Mouse (Mus musculus) kidney, embryonic 14.5 days (tissue): Measurements from ENCODE around the gene Josd1. TPM values are rescaled to one million over a fixed set of nuclear protein-coding genes. Genes with fewer than 3 reads are reported as not detected.

Experiments used
- ATAC-seq: fragments of 200-750 bp; cut with Nextera tagmentation; 2 replicates; pipeline ENCODE4 v1.8.0; 2017; ENCODE audit warnings: moderate number of reproducible peaks, mild to moderate bottlenecking, moderate TSS enrichment, moderate library complexity; ENCODE audit not compliant: low FRiP score, low TSS enrichment
- H3K27ac ChIP-seq: fragments of 300-500 bp; sonication (generic); 2 replicates; pipeline ENCODE4 v1.5.1; 2014; ENCODE audit warnings: low read depth, mild to moderate bottlenecking, low read length, moderate library complexity, mixed read lengths
- H3K27me3 ChIP-seq: fragments of 300-500 bp; sonication (generic); 2 replicates; pipeline ENCODE4 v1.6.1; 2014; ENCODE audit warnings: mild to moderate bottlenecking, low read length; ENCODE audit not compliant: control insufficient read depth, insufficient read depth
- H3K36me3 ChIP-seq: fragments of 300-500 bp; sonication (generic); 2 replicates; pipeline ENCODE4 v1.6.1; 2014; ENCODE audit warnings: low read length, mixed read lengths; ENCODE audit not compliant: control insufficient read depth, insufficient read depth
- H3K4me1 ChIP-seq: fragments of 300-500 bp; sonication (generic); 2 replicates; pipeline ENCODE4 v1.6.1; 2014; ENCODE audit warnings: low read length, mixed read lengths; ENCODE audit not compliant: control insufficient read depth, insufficient read depth
- H3K4me2 ChIP-seq: fragments of 300-500 bp; sonication (generic); replicated peaks from 2 replicates; pipeline ENCODE4 v1.6.1; 2014; ENCODE audit warnings: low read depth, mild to moderate bottlenecking, low read length
- H3K4me3 ChIP-seq: fragments of 300-500 bp; sonication (generic); 2 replicates; pipeline ENCODE4 v1.5.1; 2014; ENCODE audit warnings: mild to moderate bottlenecking, low read length
- H3K9ac ChIP-seq: fragments of 300-500 bp; sonication (generic); 2 replicates; pipeline ENCODE4 v1.6.1; 2014; ENCODE audit warnings: low read depth, mild to moderate bottlenecking, low read length, moderate library complexity
- H3K9me3 ChIP-seq: fragments of 300-500 bp; sonication (generic); 2 replicates; pipeline ENCODE4 v1.6.1; 2016; ENCODE audit warnings: low read length; ENCODE audit not compliant: control insufficient read depth
- WGBS: fragments of 180-500 bp; shearing (Covaris S2); extraction: QIAGEN DNeasy Blood & Tissue Kit; methylation state at CpG from one replicate; pipeline ENCODE4 v1.1.7; 2014; 5-methylcytosine and 5-hydroxymethylcytosine counted together
- polyA plus RNA-seq: library from polyadenylated mRNA; unstranded; fragments of >200 nt; fragmentation: Nextera tagmentation; extraction: Ambion mirVana; gene quantifications from 2 replicates; pipeline ENCODE4 v1.2.1, GENCODE M21; 2014

Josd1 gene
- polyA plus RNA-seq, 1 experiment from 2014 or later = 13.0 TPM

GRCm38 (mm10) chr15:79696508-79696907 is 8.8 kb upstream of the Josd1 start:
- H3K27ac ChIP-seq = no peak overlapping the region
- H3K27me3 ChIP-seq = no peaks in the 10 kb centered on the region
- no peak for ATAC-seq
- H3K36me3 ChIP-seq = peaks cover 6% of the 10 kb centered on the region; the same call in 1 of the 2 replicates
- peaks cover 22% of the 10 kb centered on the region for H3K4me1 ChIP-seq
- no peak overlapping the region for H3K4me2 ChIP-seq
- no peaks in the 10 kb centered on the region for H3K9me3 ChIP-seq
- no peak overlapping the region for H3K4me3 ChIP-seq
- H3K9ac ChIP-seq = no peak overlapping the region
- WGBS = 79% methylated on average over 2 of the region's 2 CpGs

GRCm38 (mm10) chr15:79695516-79695915 is 7.8 kb upstream of the Josd1 start:
- Histone ChIP-seq H3K4me3 (no peak overlapping the region), H3K36me3 (peaks cover 6% of the 10 kb centered on the region; the same call in 1 of the 2 replicates), H3K27ac (no peak overlapping the region), H3K9me3 (no peaks in the 10 kb centered on the region), H3K4me1 (peaks cover 23% of the 10 kb centered on the region), H3K4me2 (no peak overlapping the region), H3K27me3 (no peaks in the 10 kb centered on the region), H3K9ac (no peak overlapping the region)
- no peak for ATAC-seq
- WGBS = 58% methylated on average over 3 of the region's 3 CpGs

GRCm38 (mm10) chr15:79694512-79694911 is 6.8 kb upstream of the Josd1 start:
- no peak overlapping the region for H3K27ac ChIP-seq
- H3K4me2 ChIP-seq = no peak overlapping the region
- no peak for ATAC-seq
- no peaks in the 10 kb centered on the region for H3K9me3 ChIP-seq
- H3K4me3 ChIP-seq = no peak overlapping the region
- 95% methylated on average over 4 of the region's 4 CpGs for WGBS
- peaks cover 28% of the 10 kb centered on the region for H3K4me1 ChIP-seq
- H3K27me3 ChIP-seq = no peaks in the 10 kb centered on the region
- H3K36me3 ChIP-seq = peaks cover 6% of the 10 kb centered on the region; the same call in 1 of the 2 replicates
- H3K9ac ChIP-seq = no peak overlapping the region

GRCm38 (mm10) chr15:79693740-79694139 is 6.0 kb upstream of the Josd1 start:
- H3K9ac ChIP-seq = no peak overlapping the region
- no peaks in the 10 kb centered on the region for H3K27me3 ChIP-seq
- WGBS = 63% methylated on average over 11 of the region's 11 CpGs
- no peak overlapping the region for H3K27ac ChIP-seq
- ATAC-seq = no peak
- peaks cover 33% of the 10 kb centered on the region for H3K4me1 ChIP-seq
- no peak overlapping the region for H3K4me3 ChIP-seq
- H3K4me2 ChIP-seq = no peak overlapping the region; the same call in 1 of the 2 replicates
- H3K9me3 ChIP-seq = no peaks in the 10 kb centered on the region
- H3K36me3 ChIP-seq = peaks cover 6% of the 10 kb centered on the region; the same call in 1 of the 2 replicates

GRCm38 (mm10) chr15:79692334-79692733 is 4.6 kb upstream of the Josd1 start:
- H3K4me2 ChIP-seq = no peak overlapping the region

GRCm38 (mm10) chr15:79691023-79691508 is 3.3 kb upstream of the Josd1 start:
- Histone ChIP-seq H3K9ac (peak overlapping the region; percentile 89), H3K4me1 (peaks cover 24% of the 10 kb centered on the region), H3K27me3 (no peaks in the 10 kb centered on the region), H3K4me3 (peak overlapping the region; percentile 78), H3K27ac (peak overlapping the region; percentile 44; the same call in 1 of the 2 replicates), H3K4me2 (peak overlapping the region; percentile 99), H3K9me3 (no peaks in the 10 kb centered on the region), H3K36me3 (peaks cover under 1% of the 10 kb centered on the region; the same call in 1 of the 2 replicates)
- ATAC-seq = peak; percentile 12; the same call in 1 of the 2 replicates
- under 1% methylated on average over 39 of the region's 53 CpGs for WGBS

More at GRCm38 (mm10) chr15:79692334-79692733, 4.6 kb upstream of the Josd1 start:
- no peaks in the 10 kb centered on the region for H3K27me3 ChIP-seq
- H3K4me3 ChIP-seq = no peak overlapping the region; the same call in 1 of the 2 replicates
- peaks cover 27% of the 10 kb centered on the region for H3K4me1 ChIP-seq
- H3K27ac ChIP-seq = no peak overlapping the region
- H3K36me3 ChIP-seq = peaks cover 6% of the 10 kb centered on the region; the same call in 1 of the 2 replicates
- WGBS = 54% methylated on average over 5 of the region's 5 CpGs
- peak overlapping the region; percentile 89; the same call in 1 of the 2 replicates for H3K9ac ChIP-seq
- no peaks in the 10 kb centered on the region for H3K9me3 ChIP-seq
- no peak for ATAC-seq

- H3K27ac ChIP-seq = peak within 1 kb of the TSS; percentile 44; the same call in 1 of the 2 replicates
- no peaks in the 10 kb centered on the region for H3K9me3 ChIP-seq
- H3K4me1 ChIP-seq = peaks cover 29% of the 10 kb centered on the region
- peak within 1 kb of the TSS; percentile 89 for H3K9ac ChIP-seq
- peak within 1 kb of the TSS; percentile 78 for H3K4me3 ChIP-seq
- no peaks in the 10 kb centered on the region for H3K36me3 ChIP-seq
- under 1% methylated on average over 45 of the region's 45 CpGs for WGBS
- ATAC-seq = peak; percentile 95
- H3K4me2 ChIP-seq = peak within 1 kb of the TSS; percentile 99
- H3K27me3 ChIP-seq = no peaks in the 10 kb centered on the region
These were observed 2.8 kb upstream of the Josd1 start, which contains the start of gene Gtpbp1 for GRCm38 (mm10) chr15:79690426-79691022. Gene Gtpbp1 (plus strand): TSS chr15:79690845.

- no peaks in the 10 kb centered on the region for H3K9me3 ChIP-seq
- no peak for ATAC-seq
- H3K4me1 ChIP-seq = peaks cover 36% of the 10 kb centered on the region
- H3K27me3 ChIP-seq = no peaks in the 10 kb centered on the region
- H3K4me2 ChIP-seq = peak overlapping the region; percentile 71
- peak overlapping the region; percentile 78 for H3K4me3 ChIP-seq
- no peak overlapping the region for H3K9ac ChIP-seq
- H3K36me3 ChIP-seq = no peaks in the 10 kb centered on the region
- 12% methylated on average over 24 of the region's 24 CpGs for WGBS
- H3K27ac ChIP-seq = no peak overlapping the region
These were observed 2.1 kb upstream of the Josd1 start for GRCm38 (mm10) chr15:79689662-79690425.
